Mouse (Mus musculus): ENCODE measurements around the gene Gm8300. TPM values are rescaled to one million over a fixed set of nuclear protein-coding genes. Genes with fewer than 3 reads are reported as not detected.
"Not testable (repeated sequence)": the region's sequence is repeated elsewhere in the genome, so short reads cannot be mapped to it uniquely, and the experiment has no call there.

Gene Gm8300
- polyA plus RNA-seq (2016; fragmentation: Nextera tagmentation; extraction: Ambion mirVana), result not detected in 2 replicates

DNA sequence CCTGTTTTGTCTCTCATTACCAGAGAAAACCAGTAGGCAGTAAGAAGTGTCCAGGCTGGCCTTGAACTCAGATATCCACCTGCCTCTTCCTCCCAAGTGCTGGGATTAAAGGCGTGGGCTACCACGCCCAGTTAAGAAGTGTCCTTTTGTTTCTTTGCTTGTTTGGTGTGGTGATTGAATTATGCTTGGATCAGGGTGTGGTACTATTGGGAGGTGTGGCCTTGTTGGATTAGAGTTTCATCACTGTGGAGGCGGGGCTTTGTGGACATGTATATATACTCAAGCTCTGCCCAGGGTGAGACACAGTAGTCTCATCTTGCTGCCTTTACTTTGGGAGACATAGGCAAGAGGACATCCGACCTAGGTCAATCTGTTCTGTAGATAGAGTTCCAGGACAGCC, at the start of gene Gm8300:
Gene Gm8300, plus strand, starts transcription at position 301 of the 400 bp plus-strand sequence.
- not testable (repeated sequence) for H3K27me3 ChIP-seq; ATAC-seq (ENCODE audit: insufficient number of reproducible peaks, insufficient read depth, low FRiP score, low TSS enrichment, low read depth); H3K9me3 ChIP-seq; H3K9ac ChIP-seq (replicated peaks); H3K4me1 ChIP-seq (replicated peaks); H3K27ac ChIP-seq; H3K4me3 ChIP-seq (replicated peaks); H3K4me2 ChIP-seq; H3K36me3 ChIP-seq
- WGBS, result 80% methylated on average over 4 of the region's 4 CpGs

DNA sequence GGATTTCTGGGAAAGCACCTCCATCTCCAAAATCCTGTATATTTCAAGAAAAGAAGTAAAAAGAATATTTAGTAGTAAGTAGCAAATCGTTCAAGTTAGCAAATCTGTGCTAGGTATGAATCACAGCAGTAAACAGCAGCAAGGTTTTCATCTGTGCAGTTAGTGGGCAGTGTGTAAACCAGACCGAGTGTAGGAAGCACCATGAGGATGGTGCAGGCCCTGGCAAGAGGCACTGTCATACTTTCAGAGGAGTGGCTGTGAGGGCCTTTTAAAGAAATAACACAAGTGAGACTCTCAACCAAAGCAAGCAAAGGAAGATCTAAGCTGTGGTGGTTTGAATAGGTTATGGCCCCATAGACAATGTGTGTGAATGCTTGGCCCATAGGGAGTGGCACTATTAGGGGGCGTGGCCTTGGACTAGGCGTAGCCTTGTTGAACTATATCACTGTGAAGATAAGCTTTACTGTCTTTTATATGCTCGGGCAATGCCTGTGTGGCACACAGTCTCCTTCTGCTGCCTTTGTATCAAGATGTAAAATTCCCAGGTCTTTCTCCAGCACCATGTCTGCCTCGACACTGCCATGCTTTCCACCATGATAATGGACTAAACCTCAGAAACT, 49.3 kb upstream of the Gm8300 start:
- Histone ChIP-seq H3K27me3 (no peaks in the 10 kb centered on the region), H3K4me2 (no peak overlapping the region), H3K9ac (replicated peaks) (no peak overlapping the region), H3K27ac (no peak overlapping the region), H3K36me3 (peaks cover 83% of the 10 kb centered on the region), H3K4me1 (replicated peaks) (no peaks in the 10 kb centered on the region), H3K9me3 (no peaks in the 10 kb centered on the region), H3K4me3 (replicated peaks) (no peak overlapping the region)
- WGBS, result 91% methylated on average over 6 of the region's 6 CpGs
- ATAC-seq (ENCODE audit: insufficient number of reproducible peaks, insufficient read depth, low FRiP score, low TSS enrichment, low read depth), result no peak

DNA sequence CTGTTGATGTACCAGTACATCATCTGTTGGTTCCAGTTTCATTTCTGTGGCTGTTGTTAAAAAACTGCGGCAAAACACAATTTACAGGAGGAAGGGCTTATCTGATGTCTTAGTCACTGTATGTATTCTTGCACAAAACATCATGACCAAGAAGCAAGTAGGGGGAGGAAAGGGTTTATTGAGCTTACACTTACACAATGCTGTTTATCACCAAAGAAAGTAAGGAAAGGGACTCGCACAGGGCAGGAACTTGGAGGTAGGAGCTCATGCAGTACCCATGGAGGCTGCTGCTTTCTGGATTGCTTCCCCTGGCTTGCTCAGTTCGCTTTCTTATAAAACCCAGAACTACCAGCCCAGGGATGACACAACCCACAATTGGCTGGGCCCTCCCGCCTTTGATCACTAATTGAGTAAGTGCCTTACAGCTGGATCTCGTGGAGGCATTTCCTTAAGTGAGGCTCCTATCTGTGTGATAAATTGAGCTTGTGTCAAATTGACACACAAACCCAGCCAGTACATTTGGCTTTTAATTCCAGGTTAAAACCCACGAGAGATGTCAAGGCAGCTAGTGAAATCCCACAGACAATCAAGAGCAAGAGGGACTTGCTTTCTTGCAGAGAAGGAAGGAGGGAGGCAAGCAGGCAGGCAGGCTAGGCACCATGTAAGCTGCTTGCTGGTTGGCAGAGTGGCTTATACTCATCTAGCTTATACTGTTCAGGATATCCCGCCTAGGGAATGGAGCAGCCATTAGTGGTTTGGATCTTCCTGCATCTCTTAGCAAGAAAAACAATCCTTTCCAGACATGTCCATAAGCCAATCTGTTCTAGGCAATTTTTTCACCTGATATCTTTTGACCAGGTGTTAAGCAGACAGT, 43.6 kb upstream of the Gm8300 start:
- Histone ChIP-seq H3K9me3 (no peaks in the 10 kb centered on the region), H3K9ac (replicated peaks) (peak overlapping the region; percentile 78; the same call in 1 of the 2 replicates), H3K27ac (no peak overlapping the region), H3K4me2 (peak overlapping the region; percentile 64), H3K36me3 (peaks cover 28% of the 10 kb centered on the region), H3K4me3 (replicated peaks) (peak overlapping the region; percentile 54), H3K4me1 (replicated peaks) (peaks cover 11% of the 10 kb centered on the region), H3K27me3 (no peaks in the 10 kb centered on the region)
- ATAC-seq (ENCODE audit: insufficient number of reproducible peaks, insufficient read depth, low FRiP score, low TSS enrichment, low read depth), result no peak
- WGBS, result 39% methylated on average over 7 of the region's 7 CpGs

DNA sequence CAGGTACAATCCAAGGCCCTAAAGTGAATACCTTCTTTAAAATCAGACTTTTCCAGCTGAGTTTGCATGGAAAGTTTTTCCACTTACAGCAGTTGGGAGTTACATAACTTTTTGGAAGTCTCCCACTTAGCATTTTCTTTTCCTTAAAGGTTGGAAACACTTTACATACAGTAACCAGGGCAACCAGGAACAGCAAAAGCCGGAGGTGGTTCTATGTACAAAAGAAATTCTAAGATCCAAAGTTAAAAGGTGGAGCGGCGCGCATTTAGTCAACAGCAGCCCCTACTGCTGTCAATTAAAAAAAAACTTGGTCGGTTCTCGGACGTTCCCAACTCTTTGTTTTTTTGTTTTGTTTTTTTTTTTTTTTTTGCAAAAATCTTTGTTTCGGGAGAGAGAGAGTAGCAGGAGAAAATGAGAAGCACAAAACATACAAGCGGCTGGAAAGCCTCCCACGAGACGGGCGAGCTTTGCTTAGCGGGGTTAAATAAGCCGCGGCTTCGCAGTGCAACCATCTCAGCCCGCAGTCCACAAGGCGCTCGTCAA, 42.6 kb upstream of the Gm8300 start:
- no peak for ATAC-seq (ENCODE audit: insufficient number of reproducible peaks, insufficient read depth, low FRiP score, low TSS enrichment, low read depth)
- H3K9ac ChIP-seq (replicated peaks), result peak overlapping the region; percentile 78
- H3K27me3 ChIP-seq, result no peaks in the 10 kb centered on the region
- no peaks in the 10 kb centered on the region for H3K9me3 ChIP-seq
- peaks cover 11% of the 10 kb centered on the region for H3K4me1 ChIP-seq (replicated peaks)
- under 1% methylated on average over 19 of the region's 19 CpGs for WGBS
- peak overlapping the region; percentile 54 for H3K4me3 ChIP-seq (replicated peaks)
- peak overlapping the region; percentile 78 for H3K27ac ChIP-seq
- peaks cover 21% of the 10 kb centered on the region for H3K36me3 ChIP-seq
- H3K4me2 ChIP-seq, result peak overlapping the region; percentile 64

DNA sequence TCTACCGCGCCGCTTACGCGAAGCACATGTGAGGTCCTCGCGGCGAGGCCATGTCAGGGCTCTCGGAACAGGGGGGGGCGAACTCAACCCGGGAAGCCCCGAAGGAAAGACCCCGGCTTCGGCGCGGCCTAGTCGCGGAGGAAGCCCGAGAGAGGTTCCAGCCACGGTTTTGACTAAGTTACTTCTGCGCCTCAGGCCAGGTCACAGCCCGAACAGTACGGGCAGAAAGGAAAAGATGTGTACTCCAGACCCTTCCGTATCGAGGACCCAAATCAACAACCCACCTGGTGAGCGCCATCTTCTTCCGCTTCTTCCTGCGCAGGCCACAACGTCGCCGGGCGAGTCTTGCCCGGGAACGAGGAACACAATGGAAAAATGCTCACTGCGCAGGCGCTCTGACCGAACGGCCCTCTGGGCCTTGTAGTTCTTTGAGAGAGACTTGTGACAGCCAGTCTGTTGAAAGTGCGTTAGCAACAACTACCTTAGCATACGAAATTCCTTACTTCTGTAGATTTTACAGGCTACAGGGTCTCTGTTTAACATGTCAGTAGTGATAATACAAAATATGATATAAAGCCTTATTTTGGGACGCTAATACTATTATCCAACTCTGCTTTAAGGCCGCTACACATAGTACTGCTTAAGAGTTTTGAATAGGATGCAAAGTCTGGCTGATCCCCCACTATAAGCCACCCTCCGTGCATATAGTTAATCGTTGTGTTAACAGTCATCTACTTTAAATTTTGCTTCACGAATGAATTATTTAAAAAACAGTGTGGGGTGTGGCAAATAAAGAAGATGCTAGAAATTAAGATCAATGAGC, 41.9 kb upstream of the Gm8300 start, which contains the start of gene Snw1:
Gene Snw1, minus strand, starts transcription at position 311 of the 823 bp plus-strand sequence.
- 3% methylated on average over 45 of the region's 45 CpGs for WGBS
- peak within 1 kb of the TSS; percentile 64 for H3K4me2 ChIP-seq
- peak within 1 kb of the TSS; percentile 78 for H3K9ac ChIP-seq (replicated peaks)
- peaks cover 11% of the 10 kb centered on the region for H3K4me1 ChIP-seq (replicated peaks)
- H3K27ac ChIP-seq, result peak within 1 kb of the TSS; percentile 78
- ATAC-seq (ENCODE audit: insufficient number of reproducible peaks, insufficient read depth, low FRiP score, low TSS enrichment, low read depth), result peak; percentile 93
- H3K27me3 ChIP-seq, result no peaks in the 10 kb centered on the region
- no peaks in the 10 kb centered on the region for H3K9me3 ChIP-seq
- peaks cover 14% of the 10 kb centered on the region for H3K36me3 ChIP-seq
- H3K4me3 ChIP-seq (replicated peaks), result peak within 1 kb of the TSS; percentile 54

DNA sequence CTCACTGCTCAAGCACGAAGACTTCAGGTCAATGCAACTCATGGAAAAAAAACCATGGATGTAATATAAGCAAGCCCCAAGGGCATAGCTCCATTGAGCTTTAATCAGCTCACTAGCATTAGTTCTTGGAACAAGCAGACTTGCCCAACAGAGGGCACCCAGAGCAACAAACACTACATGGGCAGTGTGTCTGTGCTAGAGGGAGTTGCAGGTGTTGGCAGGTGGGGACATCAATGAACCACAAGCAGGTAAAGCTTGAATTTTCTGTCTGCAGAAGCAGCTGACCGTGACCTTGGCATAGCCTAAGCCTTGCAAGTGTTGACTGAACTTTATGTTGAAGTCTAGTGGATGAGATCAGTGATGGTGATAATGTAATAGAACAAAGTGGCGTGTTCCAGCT, 39.4 kb upstream of the Gm8300 start:
- Histone ChIP-seq H3K9me3 (no peaks in the 10 kb centered on the region), H3K4me3 (replicated peaks) (no peak overlapping the region), H3K9ac (replicated peaks) (no peak overlapping the region), H3K4me1 (replicated peaks) (peaks cover 11% of the 10 kb centered on the region), H3K27ac (no peak overlapping the region), H3K36me3 (no peaks in the 10 kb centered on the region), H3K27me3 (no peaks in the 10 kb centered on the region), H3K4me2 (no peak overlapping the region)
- no peak for ATAC-seq (ENCODE audit: insufficient number of reproducible peaks, insufficient read depth, low FRiP score, low TSS enrichment, low read depth)
- 80% methylated on average over 3 of the region's 3 CpGs for WGBS

DNA sequence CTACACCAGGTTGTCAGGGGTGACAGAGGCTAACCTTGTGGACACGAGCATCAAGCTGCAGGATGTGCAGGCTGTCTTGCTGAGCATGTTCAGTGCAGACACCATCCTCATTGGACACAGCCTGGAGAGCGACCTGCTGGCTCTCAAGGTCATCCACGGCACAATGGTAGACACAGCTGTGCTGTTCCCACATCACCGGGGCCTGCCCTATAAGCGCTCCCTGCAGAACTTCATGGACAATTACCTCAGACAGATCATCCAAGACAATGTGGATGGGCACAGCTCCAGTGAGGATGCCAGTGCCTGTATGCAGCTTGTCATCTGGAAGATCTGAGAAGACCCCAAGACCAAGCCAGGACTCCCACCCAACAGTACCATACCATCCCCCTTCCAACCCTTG, 31.6 kb upstream of the Gm8300 start:
- not testable (repeated sequence) for H3K4me2 ChIP-seq; H3K9me3 ChIP-seq; H3K4me3 ChIP-seq (replicated peaks); H3K4me1 ChIP-seq (replicated peaks); H3K27ac ChIP-seq; H3K9ac ChIP-seq (replicated peaks); H3K36me3 ChIP-seq; ATAC-seq (ENCODE audit: insufficient number of reproducible peaks, insufficient read depth, low FRiP score, low TSS enrichment, low read depth); H3K27me3 ChIP-seq
- WGBS, result 87% methylated on average over 5 of the region's 5 CpGs

DNA sequence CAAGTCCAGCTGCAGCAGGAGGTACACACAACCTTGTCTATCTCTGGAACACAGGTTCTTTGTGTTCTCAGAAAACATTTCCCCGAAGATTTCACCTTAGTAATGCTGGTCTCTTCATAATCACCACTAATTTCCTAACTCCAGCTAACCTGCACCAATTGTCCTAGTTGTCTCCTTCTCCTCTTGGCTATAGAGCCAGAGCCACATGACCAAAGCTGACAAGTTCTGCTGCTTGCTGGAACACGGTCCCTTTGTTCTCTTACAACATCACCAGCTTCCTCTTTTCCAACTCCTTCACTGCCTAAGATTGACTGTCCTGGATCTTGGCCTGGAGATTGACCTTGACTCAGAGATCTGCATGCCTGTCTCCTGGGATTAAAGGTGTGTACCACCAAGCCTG, 25.4 kb upstream of the Gm8300 start:
- not testable (repeated sequence) for H3K4me3 ChIP-seq (replicated peaks); H3K27ac ChIP-seq; H3K9me3 ChIP-seq; H3K9ac ChIP-seq (replicated peaks); H3K4me2 ChIP-seq; H3K27me3 ChIP-seq; H3K4me1 ChIP-seq (replicated peaks); ATAC-seq (ENCODE audit: insufficient number of reproducible peaks, insufficient read depth, low FRiP score, low TSS enrichment, low read depth); H3K36me3 ChIP-seq
- WGBS, result 75% methylated on average over 2 of the region's 2 CpGs

DNA sequence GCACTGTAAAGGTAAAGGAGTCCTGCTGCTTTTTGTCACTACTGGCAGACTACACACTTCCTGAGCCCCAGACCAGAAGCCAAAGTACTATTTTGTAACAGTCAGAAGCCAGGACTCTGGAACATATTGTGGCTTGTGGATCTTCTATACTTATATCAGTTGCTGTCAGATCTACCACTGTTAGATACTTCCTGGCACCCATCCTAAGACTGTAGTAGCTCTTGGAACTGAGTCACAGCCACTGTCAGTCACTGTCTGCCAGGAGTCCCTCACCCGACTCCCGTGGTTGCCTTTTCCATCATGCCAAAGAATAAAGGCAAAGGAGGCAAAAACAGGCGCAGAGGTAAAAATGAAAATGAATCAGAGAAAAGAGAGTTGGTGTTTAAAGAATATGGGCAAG, 19.7 kb upstream of the Gm8300 start, which contains the start of gene Gm5788:
Gene Gm5788, plus strand, starts transcription at position 301 of the 400 bp plus-strand sequence.
- not testable (repeated sequence) for H3K27ac ChIP-seq; H3K4me3 ChIP-seq (replicated peaks); H3K36me3 ChIP-seq; H3K4me2 ChIP-seq; H3K9ac ChIP-seq (replicated peaks); H3K4me1 ChIP-seq (replicated peaks); H3K27me3 ChIP-seq; H3K9me3 ChIP-seq; ATAC-seq (ENCODE audit: insufficient number of reproducible peaks, insufficient read depth, low FRiP score, low TSS enrichment, low read depth)
- WGBS, result 100% methylated on average over 3 of the region's 3 CpGs

DNA sequence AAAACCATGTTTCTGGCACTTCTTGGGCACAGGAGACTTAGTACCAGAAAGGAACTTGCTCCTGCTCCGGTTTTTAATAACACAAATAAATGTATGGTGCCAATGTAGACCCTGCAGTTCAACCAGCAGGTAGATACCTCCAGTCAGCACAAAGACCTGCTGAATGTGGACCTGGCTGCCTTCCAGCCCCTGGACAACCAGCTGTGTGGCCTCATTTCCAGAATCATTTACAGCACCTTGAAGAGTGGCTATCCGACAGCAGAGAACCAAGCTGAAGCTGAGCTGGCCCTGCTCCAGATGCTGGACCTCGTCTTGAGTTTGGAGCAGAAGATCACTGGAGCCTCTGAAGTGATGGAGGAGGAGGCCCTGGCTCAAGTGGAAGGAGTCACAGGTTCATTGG, 5.5 kb downstream of the Gm8300 start:
- not testable (repeated sequence) for ATAC-seq (ENCODE audit: insufficient number of reproducible peaks, insufficient read depth, low FRiP score, low TSS enrichment, low read depth); H3K27ac ChIP-seq; H3K4me2 ChIP-seq; H3K4me3 ChIP-seq (replicated peaks); H3K4me1 ChIP-seq (replicated peaks); H3K9me3 ChIP-seq; H3K27me3 ChIP-seq; H3K36me3 ChIP-seq; H3K9ac ChIP-seq (replicated peaks)
- 76% methylated on average over 3 of the region's 3 CpGs for WGBS

DNA sequence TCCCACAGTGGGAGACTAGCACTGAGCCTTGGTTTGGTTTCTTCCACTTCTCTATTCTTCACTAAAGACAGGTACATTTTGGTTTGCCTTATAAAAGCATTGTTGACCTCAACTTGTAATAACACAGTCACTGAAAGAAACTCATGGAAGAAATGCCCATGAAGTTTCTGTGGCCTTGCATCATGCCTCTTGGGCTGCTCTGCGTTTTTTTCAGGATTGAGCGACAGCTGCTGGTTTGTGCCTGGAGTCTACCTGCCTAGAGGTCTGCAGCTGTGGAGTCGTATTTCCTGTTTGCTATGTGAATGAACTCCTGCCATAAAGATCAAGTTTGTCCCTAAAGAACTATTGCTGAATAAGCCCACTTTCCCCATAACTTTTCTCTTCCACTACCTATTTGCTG, 29.8 kb downstream of the Gm8300 start:
- 63% methylated on average over 3 of the region's 3 CpGs for WGBS
- no peak for ATAC-seq (ENCODE audit: insufficient number of reproducible peaks, insufficient read depth, low FRiP score, low TSS enrichment, low read depth)

More for the DNA sequence above, 29.8 kb downstream of the Gm8300 start:
- Histone ChIP-seq H3K4me2 (no peak overlapping the region), H3K9me3 (0 out of 2 replicates have a peak, but pooled peaks cover 9% of the 10 kb centered on the region), H3K4me3 (replicated peaks) (no peak overlapping the region), H3K27ac (no peak overlapping the region), H3K4me1 (replicated peaks) (no peaks in the 10 kb centered on the region), H3K9ac (replicated peaks) (no peak overlapping the region), H3K36me3 (no peaks in the 10 kb centered on the region), H3K27me3 (no peaks in the 10 kb centered on the region)

Data from limb, embryonic 12.5 days (tissue).